Mouse (Mus musculus): ENCODE results near the gene Tmem108. TPM values are rescaled to one million over a fixed set of nuclear protein-coding genes. Genes with fewer than 3 reads are reported as not detected.
A peak's percentile ranks its signal among the peaks of the same experiment; 100 is the strongest.

The Tmem108 gene
- polyA plus RNA-seq, 1 experiment from 2014 or later: 5.5 TPM

- 90% methylated on average over 4 of the region's 4 CpGs for WGBS
- ATAC-seq (replicated peaks; ENCODE audit: low FRiP score, low read depth) (no peak), DNase-seq (ENCODE audit: low spot score) (no peak)
- no peak overlapping the region for H3K27ac ChIP-seq
- H3K4me2 ChIP-seq (ENCODE audit: low read length): no peak overlapping the region
- H3K36me3 ChIP-seq (ENCODE audit: insufficient read depth, low read length): no peaks in the 10 kb centered on the region
- no peaks in the 10 kb centered on the region for H3K9me3 ChIP-seq (replicated peaks; ENCODE audit: low read length)
- H3K27me3 ChIP-seq (ENCODE audit: insufficient read depth, low read length): no peaks in the 10 kb centered on the region
- H3K4me3 ChIP-seq (replicated peaks; ENCODE audit: low read depth, low read length): no peak overlapping the region
- H3K9ac ChIP-seq (ENCODE audit: low read depth, low read length): no peak overlapping the region
- TF ChIP-seq CTCF (IDR thresholded peaks at IDR 0.05; ENCODE audit: low read depth): 0 out of 2 replicates have a peak, but pooled peaks have one; percentile 14
- no peaks in the 10 kb centered on the region for H3K4me1 ChIP-seq (replicated peaks; ENCODE audit: insufficient read depth, low read length)
Observed at GRCm38 (mm10) chr9:103705717-103706116, 55.9 kb downstream of the Tmem108 start.

DNA sequence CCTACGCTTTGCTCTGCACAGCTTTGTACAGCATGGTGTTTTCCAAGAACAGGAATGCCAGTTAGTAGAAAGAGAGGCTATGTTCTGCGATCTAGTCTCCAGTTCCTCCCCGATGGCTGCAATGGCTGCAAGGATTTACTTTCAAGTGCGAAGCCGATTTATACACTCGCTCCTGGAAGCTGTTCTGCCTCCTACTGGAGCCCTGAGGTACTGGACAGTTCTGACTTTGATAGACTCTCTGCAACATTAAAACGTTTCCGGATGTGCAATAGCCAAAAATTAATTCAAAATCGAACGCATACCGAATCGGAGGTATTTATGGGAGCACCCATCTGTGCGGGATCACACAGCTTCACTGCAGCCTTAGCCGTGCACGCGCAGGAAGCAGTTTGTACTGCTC lies 58.6 kb downstream of the Tmem108 start:
- 71% methylated on average over 16 of the region's 16 CpGs for WGBS
- Histone ChIP-seq H3K4me3 (replicated peaks; ENCODE audit: low read depth, low read length) (no peak overlapping the region), H3K9me3 (replicated peaks; ENCODE audit: low read length) (no peaks in the 10 kb centered on the region), H3K9ac (ENCODE audit: low read depth, low read length) (no peak overlapping the region), H3K4me2 (ENCODE audit: low read length) (no peak overlapping the region), H3K27me3 (ENCODE audit: insufficient read depth, low read length) (no peaks in the 10 kb centered on the region), H3K27ac (no peak overlapping the region), H3K4me1 (replicated peaks; ENCODE audit: insufficient read depth, low read length) (no peaks in the 10 kb centered on the region), H3K36me3 (ENCODE audit: insufficient read depth, low read length) (no peaks in the 10 kb centered on the region)
- peak; percentile 47 for TF ChIP-seq CTCF (IDR thresholded peaks at IDR 0.05; ENCODE audit: low read depth)
- ATAC-seq (replicated peaks; ENCODE audit: low FRiP score, low read depth) (0 out of 2 replicates have a peak, but pooled peaks have one; percentile 43), DNase-seq (ENCODE audit: low spot score) (no peak)

DNA sequence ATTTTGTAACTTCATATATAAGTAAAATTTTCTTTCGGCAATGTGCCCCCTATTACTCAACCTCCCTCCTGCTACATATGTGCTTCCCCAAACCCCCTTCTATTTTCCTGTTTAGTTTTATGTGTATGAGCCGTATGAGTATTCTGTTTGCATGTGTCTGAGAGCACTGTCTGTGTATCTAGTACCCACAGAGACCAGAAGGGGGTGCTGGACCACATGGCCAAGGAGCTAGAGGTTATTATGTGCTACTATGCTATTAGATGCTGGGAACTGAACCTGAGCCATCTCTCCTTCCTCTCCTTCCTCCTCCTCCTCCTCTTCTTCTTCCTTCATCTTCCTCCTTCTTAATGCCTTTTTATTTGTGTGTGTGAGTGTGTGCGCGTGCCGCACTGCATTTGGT lies 59.2 kb downstream of the Tmem108 start:
- Histone ChIP-seq H3K4me1 (replicated peaks; ENCODE audit: insufficient read depth, low read length) (no peaks in the 10 kb centered on the region), H3K36me3 (ENCODE audit: insufficient read depth, low read length) (no peaks in the 10 kb centered on the region), H3K27ac (no peak overlapping the region), H3K9ac (ENCODE audit: low read depth, low read length) (no peak overlapping the region), H3K9me3 (replicated peaks; ENCODE audit: low read length) (no peaks in the 10 kb centered on the region), H3K4me3 (replicated peaks; ENCODE audit: low read depth, low read length) (no peak overlapping the region), H3K4me2 (ENCODE audit: low read length) (no peak overlapping the region), H3K27me3 (ENCODE audit: insufficient read depth, low read length) (no peaks in the 10 kb centered on the region)
- WGBS: 96% methylated on average over 5 of the region's 5 CpGs
- ATAC-seq (replicated peaks; ENCODE audit: low FRiP score, low read depth): no peak
- peak; percentile 46 for TF ChIP-seq CTCF (IDR thresholded peaks at IDR 0.05; ENCODE audit: low read depth)
- DNase-seq (ENCODE audit: low spot score): no peak

GRCm38 (mm10) chr9:103701448-103701847 lies 60.2 kb downstream of the Tmem108 start:
- Histone ChIP-seq H3K9me3 (replicated peaks; ENCODE audit: low read length) (no peaks in the 10 kb centered on the region), H3K9ac (ENCODE audit: low read depth, low read length) (no peak overlapping the region), H3K27me3 (ENCODE audit: insufficient read depth, low read length) (no peaks in the 10 kb centered on the region), H3K36me3 (ENCODE audit: insufficient read depth, low read length) (no peaks in the 10 kb centered on the region), H3K27ac (no peak overlapping the region), H3K4me2 (ENCODE audit: low read length) (no peak overlapping the region), H3K4me3 (replicated peaks; ENCODE audit: low read depth, low read length) (no peak overlapping the region), H3K4me1 (replicated peaks; ENCODE audit: insufficient read depth, low read length) (no peaks in the 10 kb centered on the region)
- ATAC-seq (replicated peaks; ENCODE audit: low FRiP score, low read depth) (no peak), DNase-seq (ENCODE audit: low spot score) (no peak)
- WGBS: 93% methylated on average over 4 of the region's 4 CpGs
- no peak for TF ChIP-seq CTCF (IDR thresholded peaks at IDR 0.05; ENCODE audit: low read depth)

DNA sequence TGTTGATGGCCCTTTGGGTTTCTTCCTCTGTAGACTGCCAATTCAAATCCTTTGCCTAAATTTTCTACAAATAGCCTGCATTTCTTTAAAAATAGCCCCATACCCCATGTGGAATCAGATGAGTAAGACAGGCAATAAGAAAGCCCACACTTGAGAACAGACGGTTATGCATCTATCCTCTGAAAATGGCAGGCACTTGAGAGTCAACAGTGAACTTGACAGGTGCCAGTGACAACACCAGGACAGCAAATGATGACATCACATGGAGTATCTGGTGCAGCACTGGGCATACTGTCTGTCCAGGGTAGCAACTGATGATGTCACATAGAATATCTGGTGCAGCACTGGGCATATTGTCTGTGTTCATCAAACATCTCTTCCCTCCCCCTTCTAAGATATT lies 61.4 kb downstream of the Tmem108 start:
- ATAC-seq (replicated peaks; ENCODE audit: low FRiP score, low read depth) (no peak), DNase-seq (ENCODE audit: low spot score) (no peak)
- no peaks in the 10 kb centered on the region for H3K27me3 ChIP-seq (ENCODE audit: insufficient read depth, low read length)
- no peak overlapping the region for H3K4me3 ChIP-seq (replicated peaks; ENCODE audit: low read depth, low read length)
- WGBS: 89% methylated on average over 1 of the region's 1 CpGs
- no peaks in the 10 kb centered on the region for H3K36me3 ChIP-seq (ENCODE audit: insufficient read depth, low read length)
- no peaks in the 10 kb centered on the region for H3K4me1 ChIP-seq (replicated peaks; ENCODE audit: insufficient read depth, low read length)
- TF ChIP-seq CTCF (IDR thresholded peaks at IDR 0.05; ENCODE audit: low read depth): no peak
- no peak overlapping the region for H3K9ac ChIP-seq (ENCODE audit: low read depth, low read length)
- H3K9me3 ChIP-seq (replicated peaks; ENCODE audit: low read length): no peaks in the 10 kb centered on the region
- no peak overlapping the region for H3K4me2 ChIP-seq (ENCODE audit: low read length)
- no peak overlapping the region for H3K27ac ChIP-seq

DNA sequence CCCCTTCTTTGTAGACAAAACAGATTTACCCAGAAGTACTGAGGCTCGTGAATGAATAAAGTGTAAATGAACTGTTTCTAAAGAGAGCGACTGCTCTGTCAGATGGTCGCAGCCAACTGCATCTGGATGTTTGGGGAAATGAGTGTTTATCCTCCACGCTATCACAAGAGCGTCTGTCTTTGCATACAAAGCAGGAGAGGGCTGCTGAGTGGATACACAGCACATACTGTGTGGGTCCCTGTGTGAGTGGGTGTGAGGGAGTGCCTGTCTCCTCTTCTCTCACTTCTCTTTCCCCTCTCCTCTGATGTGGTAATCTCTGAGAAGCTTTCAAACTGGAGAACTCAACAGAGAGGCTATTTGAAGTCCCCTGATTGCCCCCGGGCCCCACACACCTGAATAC lies 64.7 kb downstream of the Tmem108 start:
- TF ChIP-seq CTCF (IDR thresholded peaks at IDR 0.05; ENCODE audit: low read depth): no peak
- H3K9me3 ChIP-seq (replicated peaks; ENCODE audit: low read length): no peaks in the 10 kb centered on the region
- 77% methylated on average over 6 of the region's 6 CpGs for WGBS
- ATAC-seq (replicated peaks; ENCODE audit: low FRiP score, low read depth) (no peak), DNase-seq (ENCODE audit: low spot score) (no peak)
- no peak overlapping the region for H3K4me2 ChIP-seq (ENCODE audit: low read length)
- H3K9ac ChIP-seq (ENCODE audit: low read depth, low read length): no peak overlapping the region
- no peak overlapping the region for H3K27ac ChIP-seq
- no peaks in the 10 kb centered on the region for H3K27me3 ChIP-seq (ENCODE audit: insufficient read depth, low read length)
- H3K4me3 ChIP-seq (replicated peaks; ENCODE audit: low read depth, low read length): no peak overlapping the region
- H3K4me1 ChIP-seq (replicated peaks; ENCODE audit: insufficient read depth, low read length): no peaks in the 10 kb centered on the region
- no peaks in the 10 kb centered on the region for H3K36me3 ChIP-seq (ENCODE audit: insufficient read depth, low read length)

DNA sequence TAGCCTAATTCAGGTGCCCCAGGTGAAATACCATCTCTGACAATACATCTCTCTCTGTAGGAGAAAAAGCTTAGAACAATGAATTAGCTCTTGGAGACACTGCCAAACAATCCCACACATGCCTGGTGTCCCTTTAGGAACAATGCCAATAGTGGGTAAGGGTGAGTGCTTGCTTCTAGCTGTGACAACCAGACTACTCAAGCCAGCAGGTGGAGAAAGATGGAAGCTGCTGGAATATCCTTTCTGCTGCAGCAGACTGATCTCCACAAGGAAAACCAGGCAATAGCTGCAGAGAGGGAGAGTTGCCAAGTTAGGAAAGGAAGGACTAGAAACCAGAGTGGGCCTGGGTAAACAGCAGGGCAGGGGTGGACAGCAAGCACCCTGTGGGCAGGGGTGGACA lies 67.8 kb downstream of the Tmem108 start:
- H3K4me2 ChIP-seq (ENCODE audit: low read length): no peak overlapping the region
- H3K4me3 ChIP-seq (replicated peaks; ENCODE audit: low read depth, low read length): no peak overlapping the region
- ATAC-seq (replicated peaks; ENCODE audit: low FRiP score, low read depth) (no peak), DNase-seq (ENCODE audit: low spot score) (no peak)
- H3K27me3 ChIP-seq (ENCODE audit: insufficient read depth, low read length): no peaks in the 10 kb centered on the region
- no peak overlapping the region for H3K27ac ChIP-seq
- no peak overlapping the region for H3K9ac ChIP-seq (ENCODE audit: low read depth, low read length)
- no peaks in the 10 kb centered on the region for H3K9me3 ChIP-seq (replicated peaks; ENCODE audit: low read length)
- no peak for TF ChIP-seq CTCF (IDR thresholded peaks at IDR 0.05; ENCODE audit: low read depth)
- H3K36me3 ChIP-seq (ENCODE audit: insufficient read depth, low read length): no peaks in the 10 kb centered on the region
- H3K4me1 ChIP-seq (replicated peaks; ENCODE audit: insufficient read depth, low read length): no peaks in the 10 kb centered on the region

Measured in kidney, postnatal 0 days (tissue).